Mouse (Mus musculus): ENCODE data around the gene Cryab. TPM values are rescaled to one million over a fixed set of nuclear protein-coding genes. Genes with fewer than 3 reads are reported as not detected.

Gene Cryab
- polyA plus RNA-seq (2012; rRNA removed): 67.2 and 114 TPM in 2 replicates

DNA sequence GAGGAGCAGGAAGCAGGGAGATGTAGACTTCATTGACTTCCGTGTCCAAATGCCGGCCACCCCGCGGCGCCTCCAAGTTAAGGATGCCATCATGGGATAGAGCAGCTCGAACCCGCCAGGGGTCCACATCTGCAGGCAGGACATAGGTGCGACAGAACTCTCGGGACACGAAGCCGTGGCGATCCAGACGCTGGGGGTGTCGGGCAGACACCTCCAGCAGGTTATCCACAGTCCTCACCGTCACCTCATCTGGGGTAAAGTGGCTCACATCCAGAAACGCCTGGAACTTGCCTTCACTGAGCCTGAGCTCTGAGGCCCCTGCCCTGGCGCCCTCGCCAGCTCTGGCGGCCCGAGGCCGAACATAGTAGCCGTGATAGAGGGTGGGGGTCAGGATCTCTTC lies at the start of gene Cryab:
TSS of gene Cryab (plus strand) at position 3 of the 400 bp plus-strand sequence.

DNA sequence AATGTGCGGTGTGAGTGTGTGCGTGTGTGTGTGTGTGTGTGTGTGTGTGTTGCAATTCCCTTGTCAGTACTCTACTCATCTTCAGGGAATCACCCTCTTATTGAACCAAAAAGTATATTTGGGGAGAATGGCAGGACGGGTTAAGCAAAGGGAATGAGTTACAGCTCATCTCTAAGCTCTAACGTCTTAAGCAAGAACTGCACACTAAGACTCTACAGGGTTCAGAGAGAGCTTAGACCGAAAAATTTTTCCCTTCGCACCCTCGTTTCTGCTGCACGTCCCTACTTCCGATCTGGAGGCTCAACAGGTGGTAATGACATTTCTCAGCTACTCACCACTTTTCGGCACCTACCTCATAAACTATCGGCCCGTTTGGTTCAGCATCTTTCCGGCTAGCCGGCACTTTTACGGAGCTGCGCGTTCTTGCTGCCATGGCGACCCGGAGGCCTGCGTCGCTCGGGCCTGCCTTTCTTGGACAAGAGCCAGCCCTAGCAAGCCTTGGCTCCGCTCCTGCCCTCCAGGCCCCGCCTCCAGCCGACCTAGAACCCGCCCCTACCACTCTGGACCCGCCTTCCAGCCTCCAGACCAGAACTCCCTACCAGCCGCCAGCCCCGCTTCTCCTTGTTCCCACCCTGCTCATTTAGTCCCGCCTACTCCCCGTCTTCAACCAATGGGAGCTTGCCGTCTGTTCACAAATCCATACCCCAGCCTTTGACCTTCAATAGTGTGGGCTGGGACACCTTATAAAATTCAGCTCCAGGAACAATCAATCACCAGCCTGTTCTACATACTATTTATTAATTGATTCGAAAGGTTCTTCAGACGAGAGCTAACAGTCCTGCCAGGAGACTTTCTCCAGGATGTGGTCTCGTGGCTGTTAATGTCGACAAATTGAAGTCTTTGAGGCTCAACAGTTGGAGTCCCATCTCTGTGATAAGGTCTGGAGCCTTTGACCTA lies 11.9 kb upstream of the Cryab start, which contains the start of gene Dixdc1:
TSS of gene Dixdc1 (minus strand) at position 604 of the 957 bp plus-strand sequence.

DNA sequence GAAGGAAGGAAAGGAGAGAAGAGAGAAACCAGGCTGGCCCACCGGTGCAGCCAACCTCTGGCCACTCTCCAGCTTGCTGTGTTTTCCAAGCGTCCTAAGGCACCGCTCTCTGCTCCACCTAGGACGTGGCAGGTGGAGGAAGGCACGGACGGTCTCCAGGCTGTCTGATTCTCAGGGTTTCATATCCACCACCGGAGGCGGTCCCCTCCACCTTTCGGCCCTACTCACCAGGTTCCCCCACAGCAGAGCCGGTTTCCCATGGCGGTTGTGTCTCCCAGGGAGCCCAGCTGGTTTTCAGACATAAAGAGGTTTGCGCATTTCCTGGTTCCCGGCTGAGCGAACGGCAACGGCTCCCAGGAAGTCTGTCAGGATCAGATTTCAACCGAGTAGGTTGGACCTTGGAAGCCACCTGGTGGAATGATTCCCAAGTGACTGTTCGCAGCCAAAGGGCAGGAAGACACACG lies 4.9 kb upstream of the Cryab start, which contains the start of gene 2310030G06Rik:
TSS of gene 2310030G06Rik (minus strand) at position 323 of the 464 bp plus-strand sequence.

DNA sequence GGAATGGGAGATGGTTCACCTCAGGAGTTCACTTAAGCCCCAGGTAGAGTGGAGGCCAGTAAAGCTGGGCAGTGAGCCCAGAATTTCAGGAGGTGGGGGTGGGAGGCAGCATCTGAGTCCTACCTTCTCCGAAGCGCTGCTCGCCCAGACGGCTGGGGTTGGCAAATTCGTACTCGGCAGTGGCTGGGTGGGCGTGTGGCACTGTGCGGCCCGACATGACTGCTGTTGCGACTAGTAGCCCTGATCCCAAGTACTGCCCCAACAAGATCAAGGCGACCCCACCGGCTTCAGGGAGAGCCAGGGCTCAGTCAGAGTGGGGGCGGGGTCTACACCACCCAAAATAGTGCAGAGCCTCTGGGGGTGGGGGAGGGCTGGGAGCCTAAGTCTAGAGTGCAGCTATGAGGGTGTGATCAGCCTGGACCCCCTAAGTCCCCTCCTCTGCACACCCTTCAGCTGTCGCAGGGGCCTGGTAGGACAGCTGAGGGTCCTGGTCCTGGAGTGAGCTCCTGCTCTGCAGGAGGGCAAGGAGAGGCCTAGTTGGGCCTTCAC lies 1.0 kb downstream of the Cryab start, which contains the start of gene Hspb2:
TSS of gene Hspb2 (minus strand) at position 301 of the 549 bp plus-strand sequence.

DNA sequence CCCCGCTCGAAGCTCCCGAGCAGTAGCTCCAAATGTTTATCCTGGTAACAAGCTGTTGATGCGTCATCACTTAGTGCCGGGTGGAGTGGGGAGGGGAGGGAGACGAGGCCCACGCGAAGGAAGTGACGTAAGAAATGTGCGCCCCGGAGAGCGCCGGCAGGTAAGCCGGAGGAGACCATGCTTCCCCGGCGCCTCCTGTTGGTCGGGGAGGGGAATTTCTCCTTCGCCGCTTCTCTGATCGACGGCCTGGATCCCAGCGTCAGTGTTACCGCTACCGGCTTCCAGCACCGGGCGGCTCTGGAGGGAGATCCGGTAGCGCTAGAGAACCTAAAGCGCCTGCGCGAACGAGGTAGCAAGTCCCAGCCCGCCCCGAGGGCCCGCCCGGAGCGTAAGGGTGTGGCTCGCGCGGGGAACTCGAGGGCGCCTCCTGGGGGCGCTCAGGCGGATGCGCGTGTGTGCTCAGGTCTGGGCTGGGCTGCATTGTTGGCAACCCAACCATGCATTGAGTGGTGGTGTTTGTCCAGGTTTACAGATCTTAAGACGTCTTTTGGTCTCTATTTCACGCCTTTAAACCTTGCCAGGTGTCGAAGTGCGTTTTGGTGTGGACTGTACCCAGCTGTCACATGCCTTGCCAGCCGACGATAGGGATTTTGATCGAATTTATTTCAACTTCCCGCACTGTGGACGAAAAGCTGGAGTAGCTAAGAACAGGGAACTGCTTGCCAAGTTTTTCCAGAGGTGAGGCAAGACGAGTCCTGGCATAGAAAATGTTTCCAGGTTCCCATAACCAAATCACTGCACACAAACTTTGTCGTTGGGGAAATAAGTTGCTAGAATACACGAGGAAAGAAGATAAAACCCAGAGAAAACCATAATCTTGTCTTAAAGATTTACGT lies 17.2 kb downstream of the Cryab start, which contains the start of gene Fdxacb1:
TSS of gene Fdxacb1 (plus strand) at position 130 of the 896 bp plus-strand sequence.

DNA sequence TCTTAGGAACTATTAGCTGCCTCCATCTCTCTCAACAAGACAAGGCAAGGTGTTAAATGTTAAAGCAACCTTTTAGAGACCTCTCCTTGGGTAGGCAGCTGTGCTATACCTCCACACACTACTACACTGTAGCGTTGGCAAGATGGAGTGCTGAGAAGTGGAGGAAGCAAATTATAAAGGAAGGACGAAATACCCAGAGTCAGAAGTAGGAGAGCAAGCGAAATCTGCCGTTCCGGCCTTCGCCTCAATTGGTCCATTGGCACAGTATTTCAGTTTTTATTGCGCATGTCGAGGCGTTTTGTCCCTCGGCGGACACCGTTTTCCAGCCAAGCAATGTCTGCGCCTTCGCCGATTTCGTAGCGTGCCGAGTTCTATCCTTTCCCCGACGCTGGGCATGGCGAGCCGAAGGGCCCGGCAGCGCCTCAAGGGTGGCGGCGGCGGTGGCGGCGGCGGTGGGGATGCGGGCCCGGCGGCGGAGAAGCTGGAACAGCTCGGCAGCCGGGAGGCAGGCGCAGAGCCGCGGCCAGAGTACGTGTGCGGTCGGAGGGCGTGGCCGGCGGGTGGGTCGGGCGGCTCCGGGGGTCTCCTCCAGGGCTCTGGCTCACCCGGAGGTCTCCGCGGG lies 24.0 kb downstream of the Cryab start, which contains the start of the genes Alg9 and 1110032A03Rik:
TSS of gene Alg9 (plus strand) at position 29 of the 622 bp plus-strand sequence.
TSS of gene 1110032A03Rik (minus strand) at position 530 of the 622 bp plus-strand sequence.

Other genes starting within 250 kb of the Cryab start
- gene Pts, start 222.6 kb upstream of the Cryab start, polyA plus RNA-seq (2012; rRNA removed): 42.0 and 50.7 TPM in 2 replicates
- 3.3 and 5.7 TPM in 2 replicates for gene Il18, start 196.5 kb upstream of the Cryab start, polyA plus RNA-seq (2012; rRNA removed)
- 0.60 and 0.83 TPM in 2 replicates for gene Bco2, start 196.1 kb upstream of the Cryab start, polyA plus RNA-seq (2012; rRNA removed)
- not detected in 2 replicates for gene Tex12, start 190.0 kb upstream of the Cryab start, polyA plus RNA-seq (2012; rRNA removed)
- 151 and 180 TPM in 2 replicates for gene Sdhd, start 147.5 kb upstream of the Cryab start, polyA plus RNA-seq (2012; rRNA removed)
- gene Timm8b, start 147.4 kb upstream of the Cryab start, polyA plus RNA-seq (2012; rRNA removed): 96.7 and 132 TPM in 2 replicates
- gene Pih1d2, start 134.0 kb upstream of the Cryab start, polyA plus RNA-seq (2012; rRNA removed): 2.1 and 4.0 TPM in 2 replicates
- 4.7 and 6.4 TPM in 2 replicates for gene Nkapd1, start 133.9 kb upstream of the Cryab start, polyA plus RNA-seq (2012; rRNA removed)
- 16.3 and 27.9 TPM in 2 replicates for gene Dlat, start 91.5 kb upstream of the Cryab start, polyA plus RNA-seq (2012; rRNA removed)
- 6.7 and 7.7 TPM in 2 replicates for gene Dixdc1, start 11.8 kb upstream of the Cryab start, polyA plus RNA-seq (2012; rRNA removed)
- gene 2310030G06Rik, start 4.8 kb upstream of the Cryab start, polyA plus RNA-seq (2012; rRNA removed): 6.0 and 6.2 TPM in 2 replicates
- gene Hspb2, start 1.0 kb downstream of the Cryab start, polyA plus RNA-seq (2012; rRNA removed): 32.9 and 41.2 TPM in 2 replicates
- gene Fdxacb1, start 16.9 kb downstream of the Cryab start, polyA plus RNA-seq (2012; rRNA removed): 3.2 and 3.9 TPM in 2 replicates
- gene Alg9, start 23.7 kb downstream of the Cryab start, polyA plus RNA-seq (2012; rRNA removed): 27.7 and 30.8 TPM in 2 replicates
- 27.7 and 46.9 TPM in 2 replicates for gene 1110032A03Rik, start 24.2 kb downstream of the Cryab start, polyA plus RNA-seq (2012; rRNA removed)
- 9.0 and 10.2 TPM in 2 replicates for gene Ppp2r1b, start 94.0 kb downstream of the Cryab start, polyA plus RNA-seq (2012; rRNA removed)

Data from ovary, adult 2 months (tissue).